Mouse (Mus musculus): Measurements from ENCODE around the gene Eno4.

DNA sequence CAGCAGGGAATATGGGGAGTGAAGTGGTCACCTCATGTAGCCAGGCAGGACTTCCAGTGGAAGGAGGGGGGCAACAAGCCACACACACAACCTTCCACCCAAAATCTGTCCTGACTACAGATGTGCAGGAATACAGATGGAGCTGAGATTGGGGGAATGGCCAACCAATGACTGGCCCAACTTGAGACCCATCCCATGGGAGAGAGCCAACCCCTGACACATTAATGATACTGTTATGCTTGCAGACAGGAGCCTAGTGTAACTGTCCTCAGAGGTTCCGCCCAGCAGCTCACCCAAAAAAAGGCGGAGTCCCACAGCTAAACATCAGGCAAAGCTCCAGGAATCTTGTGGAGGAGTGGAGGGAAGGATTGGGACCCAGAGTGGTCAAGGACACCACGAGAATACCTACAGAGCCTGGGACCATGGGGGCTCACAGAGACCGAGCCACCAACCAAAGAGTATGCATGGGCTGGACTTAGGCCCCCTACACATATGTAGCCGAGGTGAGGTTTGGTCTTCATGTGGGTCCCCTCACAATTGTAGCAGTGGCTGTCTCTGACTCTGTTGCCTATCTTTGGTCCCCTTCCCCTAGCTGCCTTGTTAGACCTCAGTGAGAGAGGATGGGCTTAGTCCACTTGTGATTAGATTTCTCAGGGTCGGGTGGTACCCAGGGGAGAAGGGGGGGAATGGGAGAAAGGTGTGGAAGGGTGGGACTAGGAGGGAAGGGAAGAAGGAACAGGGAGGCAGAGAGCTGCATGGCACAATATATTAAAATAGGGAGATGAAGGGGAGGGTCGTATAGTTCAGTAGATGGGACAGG, 39.9 kb upstream of the Eno4 start:
- TF ChIP-seq CTCF (IDR thresholded peaks at IDR 0.05; ENCODE audit: extremely low read depth, insufficient read length, insufficient replicate concordance, low read depth, low read length) (no peak), POLR2A (IDR thresholded peaks at IDR 0.05; ENCODE audit: low read depth, low read length) (no peak)

Data from small intestine, adult 2 months (tissue).